Mouse (Mus musculus) skeletal muscle tissue, adult 2 months (tissue): ENCODE results near the gene Crip2.
A peak's percentile ranks its signal among the peaks of the same experiment; 100 is the strongest.

Experiments
- DNase-seq: peaks from one replicate; pipeline ENCODE4 v3.0.0-alpha.2; 2012; ENCODE audit warnings: low read depth, low spot score

Gene Crip2

GRCm38 (mm10) chr12:113146112-113147057 lies 6.3 kb downstream of the Crip2 start, which contains the start of gene Crip1:
Gene Crip1 (plus strand): TSS chr12:113146316.
- DNase-seq: peak; percentile 71

- no peak for DNase-seq
These were observed 7.4 kb downstream of the Crip2 start for GRCm38 (mm10) chr12:113147481-113147880.

DNA sequence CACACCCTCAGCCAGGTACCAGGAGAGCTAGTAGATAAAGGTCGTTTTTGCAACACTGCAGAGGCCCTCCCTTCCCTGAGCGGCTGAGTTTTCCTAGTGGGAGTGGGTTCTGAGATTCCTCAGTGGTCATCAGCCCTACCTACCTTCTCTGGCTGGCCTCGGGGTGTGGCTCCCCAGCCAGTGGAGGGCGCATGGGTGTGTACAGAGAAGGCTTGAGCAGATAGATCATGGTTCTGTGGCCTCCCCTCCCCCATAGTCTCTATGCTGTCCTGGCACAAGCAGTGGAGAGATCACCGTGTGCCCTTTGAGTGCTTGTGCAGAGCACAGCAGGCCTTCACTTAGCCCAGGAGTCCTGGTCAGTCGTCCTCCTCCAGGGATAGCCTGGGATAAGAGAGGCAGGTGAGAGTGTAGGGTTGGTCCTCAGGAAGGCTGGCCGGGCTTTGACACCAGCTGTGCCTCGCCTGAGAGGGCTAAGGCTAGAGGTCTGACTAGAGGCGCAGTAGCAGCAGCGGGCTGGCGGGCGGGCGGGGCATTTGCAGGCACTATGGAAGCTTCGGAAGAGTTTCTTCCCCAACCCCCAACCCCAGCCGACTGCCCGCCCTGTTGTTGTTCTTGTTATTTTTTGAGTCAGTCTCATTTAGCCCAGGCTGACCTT lies 8.5 kb downstream of the Crip2 start:
- no peak for DNase-seq

GRCm38 (mm10) chr12:113149341-113149740 lies 9.3 kb downstream of the Crip2 start:
- DNase-seq: no peak

DNA sequence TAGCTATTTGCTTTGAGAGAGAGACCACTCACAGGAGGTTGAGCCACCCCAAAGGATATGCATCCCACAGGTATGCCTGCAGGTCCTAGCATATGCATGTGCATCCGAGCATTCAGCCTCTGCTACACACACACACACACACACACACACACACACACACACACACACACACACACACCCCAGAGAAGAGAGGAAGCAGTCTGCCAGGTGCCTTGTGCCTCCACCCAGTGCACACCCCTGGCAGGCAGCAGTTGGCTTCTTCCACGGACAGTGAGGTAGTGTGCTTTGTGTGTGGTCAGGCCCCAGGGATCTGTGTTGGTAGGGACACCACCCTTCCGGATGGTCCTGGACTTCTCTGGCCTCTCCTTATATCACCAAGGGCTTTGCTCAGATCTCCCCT lies 9.9 kb downstream of the Crip2 start:
- no peak for DNase-seq

DNA sequence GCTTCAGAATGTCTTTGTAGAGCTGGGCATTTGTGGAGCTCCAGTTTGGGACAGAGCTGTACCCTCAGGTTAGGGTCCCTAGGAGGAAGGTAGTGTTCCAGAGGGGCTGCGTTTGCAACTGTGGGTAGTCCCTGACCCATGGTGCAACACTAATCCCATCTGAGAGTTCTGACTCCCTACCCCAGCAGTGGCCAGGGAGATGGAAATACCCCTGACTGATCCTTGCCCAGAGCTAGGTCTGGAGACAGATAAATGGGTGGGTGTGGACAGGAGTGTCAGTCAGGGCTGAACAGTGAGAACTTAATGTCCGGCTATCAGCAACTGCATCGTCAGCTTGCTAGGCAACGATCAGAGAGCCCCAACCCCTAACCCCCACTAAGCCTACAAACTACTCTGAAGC lies 10.6 kb downstream of the Crip2 start:
- no peak for DNase-seq

DNA sequence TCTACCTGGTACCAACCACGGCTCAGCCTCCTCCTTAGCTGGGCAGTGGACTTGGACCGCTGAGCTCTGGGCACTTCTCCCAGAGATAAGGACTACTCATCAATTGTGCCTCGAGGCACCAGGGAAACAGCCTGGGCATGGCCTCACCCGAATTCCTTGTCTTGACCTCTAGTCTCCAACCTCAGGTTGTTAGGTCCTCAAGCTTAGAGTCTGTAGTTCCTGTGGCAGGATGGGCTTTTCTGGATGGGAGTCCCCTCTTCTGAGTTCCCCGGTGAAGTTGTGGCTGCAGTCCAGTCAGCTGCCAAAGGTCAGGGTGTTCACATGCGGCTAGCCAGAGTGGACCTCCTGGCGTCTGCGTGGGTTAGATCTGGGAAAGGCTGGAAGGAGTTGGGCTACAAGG lies 11.0 kb downstream of the Crip2 start:
- no peak for DNase-seq

- no peak for DNase-seq
These were observed 11.7 kb downstream of the Crip2 start for GRCm38 (mm10) chr12:113151661-113152271.

GRCm38 (mm10) chr12:113152272-113152661 lies 12.2 kb downstream of the Crip2 start:
- no peak for DNase-seq

DNA sequence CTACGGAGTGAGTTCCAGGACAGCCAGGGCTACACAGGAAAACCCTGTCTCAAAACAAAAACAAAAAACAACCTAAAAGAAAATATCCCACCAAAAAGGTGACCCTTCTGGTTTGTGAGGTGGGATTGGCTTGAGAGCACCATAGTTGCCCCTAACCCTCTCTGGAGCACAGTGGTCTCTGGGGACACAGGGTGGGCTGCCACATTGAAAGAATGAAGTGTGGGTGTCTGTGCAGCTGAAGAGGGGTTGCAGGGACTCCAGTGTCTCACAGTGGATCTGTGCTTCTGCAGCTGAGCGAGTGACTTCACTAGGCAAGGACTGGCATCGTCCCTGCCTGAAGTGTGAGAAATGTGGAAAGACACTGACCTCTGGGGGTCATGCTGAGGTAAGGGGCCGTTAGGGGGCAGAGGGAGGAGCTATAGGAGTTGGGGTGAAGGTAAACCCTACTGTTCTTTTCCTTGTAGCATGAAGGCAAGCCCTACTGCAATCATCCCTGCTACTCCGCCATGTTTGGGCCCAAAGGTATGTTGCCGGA lies 13.0 kb downstream of the Crip2 start:
- no peak for DNase-seq

DNA sequence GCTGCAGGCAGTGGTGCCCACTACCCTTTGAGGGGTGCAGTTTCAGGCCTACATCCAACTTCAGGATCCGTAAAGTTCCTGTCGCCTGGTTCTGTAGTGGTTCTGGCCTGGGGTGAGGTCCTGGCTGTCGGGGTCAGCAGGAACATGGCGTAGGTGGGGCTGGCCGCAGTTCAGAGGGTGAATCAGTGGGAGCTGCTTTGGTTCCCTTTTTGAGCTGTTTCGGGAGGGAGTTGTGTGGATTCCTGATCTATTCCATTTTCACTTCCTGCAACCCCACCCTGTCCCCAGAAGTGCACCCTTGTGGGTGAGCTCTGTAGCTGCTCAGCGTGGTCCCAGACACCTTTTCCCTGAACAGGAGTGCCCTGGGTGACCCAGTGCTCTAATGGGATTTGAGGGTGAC lies 13.9 kb downstream of the Crip2 start:
- no peak for DNase-seq

DNA sequence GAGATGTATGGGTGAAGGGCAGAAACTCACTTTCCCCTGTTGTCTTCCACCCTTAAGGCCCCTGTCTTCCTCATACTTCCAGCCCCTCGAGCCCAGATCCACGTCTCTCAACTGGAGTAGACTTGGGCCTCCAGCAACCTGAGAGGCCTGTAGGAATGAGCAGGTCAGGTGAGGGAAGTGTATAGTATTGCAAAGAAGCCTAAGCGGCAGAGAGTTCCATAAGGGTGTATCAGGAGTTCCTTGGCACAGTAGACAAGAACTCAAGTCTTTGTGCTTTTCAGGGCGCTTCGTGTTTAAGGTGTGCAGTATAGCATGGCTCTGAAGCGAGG lies 14.7 kb downstream of the Crip2 start:
- DNase-seq: no peak

- DNase-seq: no peak
These were observed 15.2 kb downstream of the Crip2 start for GRCm38 (mm10) chr12:113155076-113155771.

DNA sequence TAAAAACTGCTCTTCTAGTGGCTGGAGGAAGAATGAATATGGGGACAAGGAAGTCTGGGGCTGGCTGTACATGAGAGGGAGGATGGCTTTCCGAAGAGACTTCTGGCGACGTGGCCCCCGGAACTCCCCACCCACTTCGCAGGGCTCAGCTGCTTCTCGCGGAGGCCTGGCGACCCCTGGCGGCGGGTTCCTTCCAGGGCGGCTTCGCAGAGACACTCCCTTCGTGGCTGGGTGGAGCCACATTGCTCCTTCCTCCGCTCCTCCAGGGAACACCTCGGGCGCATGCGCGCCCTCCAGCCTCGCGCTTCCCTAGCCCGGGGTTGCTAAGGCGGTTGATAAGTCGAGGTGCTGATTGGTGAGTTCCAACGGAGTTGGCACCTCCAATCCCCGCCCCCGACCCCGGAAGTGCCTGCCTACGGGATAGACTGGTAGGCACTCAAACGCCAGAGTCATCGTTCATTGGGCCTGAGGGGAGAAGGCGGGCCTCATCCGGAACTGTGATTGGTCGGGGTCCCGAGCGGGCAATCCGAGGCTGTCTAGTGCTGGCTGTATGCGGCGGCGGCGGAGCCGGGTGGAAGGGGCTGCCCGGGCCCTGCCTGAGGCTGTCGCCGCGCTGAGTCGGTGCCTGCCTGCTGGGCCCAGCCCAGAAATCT lies 16.0 kb downstream of the Crip2 start, which contains the start of gene Tedc1:
TSS of gene Tedc1 (plus strand) at position 535 of the 653 bp plus-strand sequence.
- peak; percentile 100 for DNase-seq

DNA sequence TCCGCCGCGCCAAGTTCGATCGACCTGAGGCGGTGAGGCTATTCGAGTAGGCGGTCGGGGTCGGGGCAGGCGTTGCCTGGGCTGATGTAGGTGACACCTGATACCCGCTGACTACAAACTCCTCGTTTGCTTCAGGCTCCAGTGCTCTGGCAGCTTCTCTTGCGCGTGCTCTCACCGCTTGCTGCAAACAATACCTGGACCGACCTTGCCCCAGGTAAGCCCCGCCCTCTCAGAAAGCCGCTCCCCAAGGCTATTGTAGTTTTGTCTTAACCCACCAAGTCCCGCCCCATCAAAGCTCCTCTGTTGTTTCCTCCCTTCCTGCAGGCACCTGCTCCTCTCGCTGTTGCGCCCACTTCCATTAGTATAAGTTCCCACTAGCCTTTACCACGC lies 16.5 kb downstream of the Crip2 start:
- DNase-seq: no peak

DNA sequence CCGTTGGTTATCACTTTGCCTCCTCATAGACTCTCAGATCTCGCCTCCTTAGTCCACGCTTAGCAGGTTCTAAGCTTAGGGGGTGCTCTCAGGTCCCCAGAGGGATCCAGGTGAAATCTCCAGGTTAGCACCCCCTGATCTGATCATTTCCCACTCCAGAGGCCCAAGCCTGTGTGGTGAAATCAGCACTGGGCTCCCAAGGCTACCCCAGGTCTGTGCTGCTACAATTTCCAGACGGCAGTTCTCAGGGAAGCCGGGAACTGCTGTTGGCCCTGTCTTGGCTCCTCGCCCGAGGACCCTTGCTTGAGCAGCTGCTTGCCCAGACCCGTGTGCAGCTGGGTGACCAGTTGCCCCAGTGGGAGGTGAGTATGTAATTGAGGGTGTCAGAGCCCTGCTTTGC lies 17.0 kb downstream of the Crip2 start:
- peak; percentile 39 for DNase-seq

DNA sequence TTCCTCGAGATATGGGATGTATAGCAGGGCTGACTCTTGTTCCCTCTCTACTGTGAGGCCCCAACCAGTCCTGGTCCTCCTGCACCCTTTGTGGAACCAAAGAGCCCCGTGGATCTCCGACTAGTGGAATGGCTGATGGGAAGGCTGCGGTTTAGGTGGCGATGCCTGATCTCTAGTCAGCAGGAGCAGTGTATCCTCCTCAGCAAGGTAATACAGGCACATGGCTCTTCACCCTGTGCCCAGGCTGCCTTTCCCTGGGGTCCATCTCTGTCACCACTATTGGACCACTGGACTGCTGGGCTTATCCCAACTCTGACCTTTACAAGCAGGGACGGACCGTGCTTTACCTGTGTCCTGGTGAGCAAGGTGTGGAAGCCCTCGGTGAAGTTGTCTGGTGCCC lies 17.5 kb downstream of the Crip2 start:
- DNase-seq: no peak

- DNase-seq: no peak
These were observed 17.9 kb downstream of the Crip2 start for GRCm38 (mm10) chr12:113157971-113158370.

DNA sequence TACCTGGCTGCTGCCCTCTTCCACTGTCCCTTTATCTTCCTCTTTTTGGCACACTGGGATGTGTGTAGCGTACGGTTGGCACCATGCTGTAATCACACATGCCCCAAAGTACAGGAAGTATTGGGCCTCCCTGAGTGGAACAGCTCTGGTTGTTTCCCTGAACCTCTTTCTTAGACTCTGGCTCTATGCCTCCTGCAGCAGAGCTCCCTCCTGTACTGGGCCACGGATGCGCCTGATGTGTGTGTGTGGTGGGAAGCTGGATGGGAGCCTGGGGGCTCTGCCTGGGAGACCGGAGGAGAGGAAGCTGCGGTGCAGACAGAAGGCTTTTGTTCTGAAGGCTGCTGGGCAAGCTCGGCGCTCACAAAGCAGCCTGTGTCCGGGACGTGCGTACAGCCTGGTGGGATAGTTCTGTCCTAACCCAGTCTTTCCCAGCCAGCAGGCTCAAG lies 23.5 kb downstream of the Crip2 start:
- DNase-seq: no peak

- DNase-seq: no peak
These were observed 28.0 kb downstream of the Crip2 start for GRCm38 (mm10) chr12:113168031-113168536.
